Mouse (Mus musculus): ENCODE measurements at regions not wholly inside any gene's neighbourhood (a gene's known extent, or its start where the extent isn't known, plus 50 kb on each side); places are given as distances from the start of the nearest gene placed in this dataset.

GRCm38 (mm10) chr14:61743855-61744408 lies 136.7 kb downstream of the Kcnrg start:
- TF ChIP-seq POLR2A (IDR thresholded peaks at IDR 0.05; ENCODE audit: borderline replicate concordance, extremely low read depth, insufficient read depth, insufficient read length, poor library complexity, severe bottlenecking): no peak
- TF ChIP-seq CTCF (IDR thresholded peaks at IDR 0.05; ENCODE audit: borderline replicate concordance, extremely low read depth, insufficient read depth, insufficient read length): no peak

All from brain, embryonic 14.5 days (tissue).